Mouse (Mus musculus): ENCODE data around the gene Prrg4. TPM values are rescaled to one million over a fixed set of nuclear protein-coding genes. Genes with fewer than 3 reads are reported as not detected.
"Not testable (repeated sequence)": the region's sequence is repeated elsewhere in the genome, so short reads cannot be mapped to it uniquely, and the experiment has no call there.

Prrg4 gene
- polyA plus RNA-seq, 2 experiments from 2014 or later, result 1.2 to 2.0 TPM

- ATAC-seq, result no peak
Observed at GRCm38 (mm10) chr2:104841736-104842135, 7.9 kb downstream of the Prrg4 start.

DNA sequence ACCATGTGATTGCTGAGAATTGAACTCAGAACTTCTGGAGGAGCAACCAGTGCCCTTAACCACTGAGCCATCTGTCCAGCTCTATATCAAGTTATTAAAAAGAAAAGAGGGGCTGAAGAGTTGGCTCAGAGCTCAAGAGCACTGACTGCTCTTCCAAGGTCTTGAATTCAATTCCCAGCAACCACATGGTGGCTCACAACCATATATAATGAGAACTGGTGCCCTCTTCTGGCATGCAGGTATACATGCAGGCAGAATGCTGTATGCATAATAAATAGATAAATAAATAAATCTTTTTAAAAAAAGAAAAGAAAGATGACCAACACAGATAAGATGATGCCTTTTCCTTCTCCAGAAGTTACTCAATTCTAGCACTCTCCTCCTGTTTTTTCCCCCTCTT is 8.7 kb downstream of the Prrg4 start:
- no peak for ATAC-seq

GRCm38 (mm10) chr2:104832486-104832885 is 17.2 kb downstream of the Prrg4 start:
- no peak for ATAC-seq

- ATAC-seq, result no peak
Observed at GRCm38 (mm10) chr2:104826191-104826590, 23.5 kb downstream of the Prrg4 start.

DNA sequence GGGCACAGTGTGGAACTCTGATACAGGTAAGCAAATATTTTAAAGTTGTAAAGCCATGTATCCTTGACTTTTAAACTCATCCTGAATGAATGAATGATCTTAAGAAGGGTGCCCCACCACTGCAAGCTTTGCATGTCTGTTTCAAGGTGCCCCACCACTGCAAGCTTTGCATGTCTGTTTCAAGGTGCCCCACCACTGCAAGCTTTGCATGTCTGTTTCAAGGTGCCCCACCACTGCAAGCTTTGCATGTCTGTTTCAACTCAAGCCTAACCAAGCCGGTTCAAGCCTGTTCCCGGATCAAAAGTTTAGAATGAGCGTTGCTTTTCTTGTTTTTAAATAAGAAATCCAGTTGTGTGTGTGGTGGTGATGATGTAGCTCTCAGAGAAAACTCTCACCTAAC is 30.9 kb downstream of the Prrg4 start:
- not testable (repeated sequence) for ATAC-seq

- ATAC-seq, result peak; percentile 16
Observed at GRCm38 (mm10) chr2:104817555-104818330, 31.9 kb downstream of the Prrg4 start.

DNA sequence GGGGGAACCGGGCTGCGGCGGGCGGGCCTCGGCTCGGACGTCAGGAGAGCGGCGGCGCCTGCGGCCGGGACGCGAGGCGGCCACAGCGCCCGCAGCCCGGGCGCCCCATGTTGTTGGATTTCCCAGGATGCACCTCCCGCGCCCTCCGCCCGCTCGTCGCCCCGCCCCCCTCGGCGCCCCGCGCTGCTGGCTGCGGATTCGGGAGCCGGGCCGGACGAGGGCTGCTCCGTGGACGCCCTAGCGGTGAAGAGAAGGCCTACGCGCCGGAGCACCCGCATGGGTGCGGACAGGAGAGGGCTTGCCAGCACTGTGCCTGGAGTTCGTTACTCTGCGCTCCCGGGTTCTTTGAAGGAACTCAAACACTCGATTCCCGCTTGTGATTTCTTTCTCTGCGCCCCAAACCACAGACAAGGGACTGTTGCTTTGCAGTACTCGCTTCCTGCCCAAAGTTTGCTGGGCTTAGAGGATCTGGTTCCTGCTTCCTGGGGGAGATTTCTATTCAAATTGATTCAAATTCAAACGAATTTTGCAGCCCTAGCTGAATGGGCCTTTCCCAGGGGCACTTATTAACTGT is 32.7 kb downstream of the Prrg4 start:
- ATAC-seq, result peak; percentile 66

- peak; percentile 6 for ATAC-seq
Observed at GRCm38 (mm10) chr2:104816371-104816827, 33.3 kb downstream of the Prrg4 start, which contains the start of gene Qser1. Gene Qser1 (minus strand): TSS chr2:104816760.

DNA sequence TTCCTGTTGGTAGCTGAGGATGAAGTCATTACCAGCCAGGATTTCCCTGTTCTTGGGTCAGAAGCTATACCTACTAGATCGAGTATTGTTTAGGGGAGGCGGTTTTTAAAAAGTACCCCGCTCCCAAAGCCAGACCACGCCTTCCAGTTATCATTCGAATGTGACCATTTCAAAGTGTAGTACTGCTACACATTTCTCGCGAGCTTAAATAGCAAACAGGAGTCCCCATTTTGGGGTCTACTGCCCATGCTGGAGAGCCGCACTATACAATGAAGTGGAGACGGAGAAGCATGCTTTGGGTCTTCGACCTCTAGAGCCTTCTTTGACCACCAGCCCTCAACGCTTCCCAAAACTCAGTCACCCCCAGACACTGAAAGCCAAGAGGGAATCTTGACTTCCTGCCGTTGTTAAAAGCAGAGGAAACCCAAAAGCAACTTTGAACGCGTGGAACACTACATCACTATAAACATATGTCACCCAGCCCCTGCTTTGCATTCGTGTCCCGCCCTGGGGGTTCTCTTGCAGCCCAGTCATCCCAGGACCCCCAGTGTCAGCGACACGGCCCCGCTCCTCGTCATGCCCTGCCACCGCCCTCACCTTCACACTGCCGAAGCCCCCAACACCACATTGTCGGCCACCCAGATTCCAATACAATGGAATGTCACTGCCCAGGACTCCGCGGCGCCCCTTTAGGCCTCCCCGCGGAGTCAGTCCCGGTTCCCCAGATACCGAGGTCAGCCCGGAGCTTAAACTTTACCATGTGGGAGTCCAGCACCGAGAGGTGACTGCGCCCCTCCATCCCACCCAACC is 33.9 kb downstream of the Prrg4 start:
- ATAC-seq, result peak; percentile 42

GRCm38 (mm10) chr2:104814181-104814951 is 35.3 kb downstream of the Prrg4 start:
- no peak for ATAC-seq

DNA sequence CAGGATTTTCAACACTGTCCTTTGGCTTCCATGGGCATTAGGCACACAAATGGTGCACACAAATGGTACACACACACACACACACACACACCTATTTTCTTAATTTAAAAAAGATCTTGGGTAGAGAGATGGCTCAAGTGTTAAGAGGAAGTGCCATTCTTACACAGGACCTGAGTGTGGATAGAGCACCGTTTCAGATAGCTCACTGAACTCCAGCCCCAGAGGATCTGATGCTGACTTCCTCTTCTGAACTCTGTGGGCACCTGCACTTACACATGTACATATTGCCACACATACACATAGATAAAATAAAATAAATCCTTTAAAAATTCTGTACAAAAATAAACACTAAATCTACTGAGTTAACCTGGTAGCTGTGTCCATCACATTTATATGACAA is 44.2 kb downstream of the Prrg4 start:
- ATAC-seq, result no peak

Other genes starting within 250 kb of the Prrg4 start
- under 1 TPM in 1 of 2 experiments, not detected in 1; 0.73 TPM for gene Tcp11l1, start 137.7 kb downstream of the Prrg4 start, polyA plus RNA-seq (2017; shearing (Covaris generic))
- gene Pin1rt1, start 133.5 kb downstream of the Prrg4 start, polyA plus RNA-seq (2017; shearing (Covaris generic)), result not detected
- gene Depdc7, start 107.0 kb downstream of the Prrg4 start, polyA plus RNA-seq (2017; shearing (Covaris generic)), result not detected
- gene Qser1, start 33.1 kb downstream of the Prrg4 start, polyA plus RNA-seq (2017; shearing (Covaris generic)), result 1 to 10 TPM; 1.6 to 2.1 TPM
- 1 to 10 TPM; 3.4 to 4.5 TPM for gene Ccdc73, start 17.9 kb upstream of the Prrg4 start, polyA plus RNA-seq (2017; shearing (Covaris generic))
- gene Eif3m, start 167.2 kb upstream of the Prrg4 start, polyA plus RNA-seq (2017; shearing (Covaris generic)), result 100 to 1,000 TPM; 357 to 364 TPM
- gene Gm11060, start 242.1 kb upstream of the Prrg4 start, polyA plus RNA-seq (2017; shearing (Covaris generic)), result not detected